Mouse (Mus musculus): ENCODE data around the gene Foxo1.

The Foxo1 gene

DNA sequence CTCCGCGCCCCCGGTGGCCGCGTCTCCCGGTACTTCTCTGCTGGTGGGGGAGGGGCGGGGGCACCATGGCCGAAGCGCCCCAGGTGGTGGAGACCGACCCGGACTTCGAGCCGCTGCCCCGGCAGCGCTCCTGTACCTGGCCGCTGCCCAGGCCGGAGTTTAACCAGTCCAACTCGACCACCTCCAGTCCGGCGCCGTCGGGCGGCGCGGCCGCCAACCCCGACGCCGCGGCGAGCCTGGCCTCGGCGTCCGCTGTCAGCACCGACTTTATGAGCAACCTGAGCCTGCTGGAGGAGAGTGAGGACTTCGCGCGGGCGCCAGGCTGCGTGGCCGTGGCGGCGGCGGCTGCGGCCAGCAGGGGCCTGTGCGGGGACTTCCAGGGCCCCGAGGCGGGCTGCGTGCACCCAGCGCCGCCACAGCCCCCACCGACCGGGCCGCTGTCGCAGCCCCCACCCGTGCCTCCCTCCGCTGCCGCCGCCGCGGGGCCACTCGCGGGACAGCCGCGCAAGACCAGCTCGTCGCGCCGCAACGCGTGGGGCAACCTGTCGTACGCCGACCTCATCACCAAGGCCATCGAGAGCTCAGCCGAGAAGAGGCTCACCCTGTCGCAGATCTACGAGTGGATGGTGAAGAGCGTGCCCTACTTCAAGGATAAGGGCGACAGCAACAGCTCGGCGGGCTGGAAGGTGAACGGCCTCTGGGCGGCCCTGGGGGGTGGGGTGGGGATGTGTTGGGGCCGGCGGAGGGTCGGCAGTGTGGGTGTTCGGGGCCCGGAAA, 789 bp downstream of the Foxo1 start:
- DNase-seq = peak; percentile 70

DNA sequence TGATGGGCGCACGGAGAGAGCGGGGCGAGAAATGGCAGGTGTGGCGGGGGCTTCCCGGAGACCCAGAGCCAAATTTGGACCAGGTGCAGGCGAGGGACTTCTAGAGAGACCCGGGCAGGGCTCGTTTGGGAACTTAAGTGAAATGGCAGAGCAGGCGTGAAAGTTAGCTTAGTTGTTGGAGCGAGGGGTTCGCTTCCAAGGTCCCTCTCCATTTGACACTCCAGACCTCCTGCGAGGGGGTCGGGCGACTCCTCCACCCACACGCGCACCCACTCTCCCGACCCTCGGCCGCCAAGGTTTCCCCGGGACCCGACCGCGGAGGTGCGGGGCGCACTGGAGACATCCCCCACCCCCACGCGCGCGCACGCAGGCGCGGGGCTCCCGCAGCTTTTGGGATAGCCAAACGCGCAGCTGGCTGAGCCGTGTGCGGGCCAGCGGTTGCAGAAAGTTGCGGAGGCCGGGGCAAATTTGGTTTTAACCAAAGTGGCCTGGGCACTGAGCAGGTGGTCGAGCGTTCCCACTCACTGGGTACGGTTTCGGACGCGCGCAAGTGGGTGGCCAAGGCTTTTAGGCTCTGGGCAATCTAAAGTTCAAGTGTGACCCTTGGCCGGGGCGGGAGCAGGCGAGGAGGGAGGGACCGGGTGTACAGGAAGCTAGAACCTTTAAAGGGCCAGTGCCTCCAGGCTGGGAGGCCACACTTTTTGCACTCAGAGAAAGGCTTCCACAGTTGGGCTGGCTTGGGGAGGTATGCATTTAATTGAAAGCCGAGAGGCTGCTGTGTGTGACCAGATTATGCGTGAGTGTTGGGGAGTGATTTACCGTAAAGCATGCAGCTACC, 1.6 kb downstream of the Foxo1 start:
- peak; percentile 57 for DNase-seq

- DNase-seq = no peak
Measured at GRCm38 (mm10) chr3:52270511-52270910, 2.4 kb downstream of the Foxo1 start.

- no peak for DNase-seq
Measured at GRCm38 (mm10) chr3:52271376-52271775, 3.2 kb downstream of the Foxo1 start.

DNA sequence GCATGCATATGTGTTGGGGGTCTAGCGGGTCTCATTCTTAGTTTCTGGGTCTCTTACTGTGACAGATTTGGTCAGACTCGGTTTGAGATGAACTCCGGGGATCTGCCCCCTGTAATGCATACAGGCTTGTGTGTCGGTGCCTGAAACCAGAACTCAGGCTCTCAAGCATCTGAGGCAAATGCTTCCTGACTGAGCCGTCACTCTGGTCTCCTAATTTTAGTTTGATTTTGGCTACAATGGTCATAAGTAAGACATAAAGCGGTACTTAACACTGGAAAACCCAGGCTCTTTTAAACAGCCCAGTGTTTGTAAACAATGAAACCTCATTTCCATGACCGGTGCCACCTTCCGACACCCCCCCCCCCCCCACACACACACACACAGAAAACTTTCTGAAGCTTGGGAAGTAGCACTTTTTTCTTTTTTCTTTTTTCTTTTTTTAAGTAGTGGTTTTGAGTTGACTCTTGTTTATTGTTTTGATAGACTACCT, 4.3 kb downstream of the Foxo1 start:
- no peak for DNase-seq

- DNase-seq = no peak
Measured at GRCm38 (mm10) chr3:52274475-52274874, 6.3 kb downstream of the Foxo1 start.

GRCm38 (mm10) chr3:52275037-52275555, 7.0 kb downstream of the Foxo1 start:
- no peak for DNase-seq

DNA sequence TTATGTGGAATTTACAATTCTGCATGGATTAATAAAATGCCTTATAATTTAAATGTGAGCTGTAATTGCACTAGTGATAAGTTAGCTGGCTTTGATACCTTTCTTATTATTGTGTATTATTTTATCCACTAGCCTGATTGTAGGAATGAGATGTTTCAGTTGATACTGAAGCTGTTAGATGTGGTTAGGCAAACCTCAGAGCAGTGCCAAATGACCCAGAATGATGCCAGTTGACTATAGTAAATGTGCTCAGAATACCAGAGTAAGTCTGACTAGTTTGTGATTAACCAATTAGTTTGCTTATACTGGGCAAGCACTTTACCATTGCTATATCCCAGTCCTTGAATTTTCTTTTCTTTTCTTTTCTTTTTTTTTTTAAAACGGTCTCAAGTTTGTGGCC, 12.5 kb downstream of the Foxo1 start:
- no peak for DNase-seq

DNA sequence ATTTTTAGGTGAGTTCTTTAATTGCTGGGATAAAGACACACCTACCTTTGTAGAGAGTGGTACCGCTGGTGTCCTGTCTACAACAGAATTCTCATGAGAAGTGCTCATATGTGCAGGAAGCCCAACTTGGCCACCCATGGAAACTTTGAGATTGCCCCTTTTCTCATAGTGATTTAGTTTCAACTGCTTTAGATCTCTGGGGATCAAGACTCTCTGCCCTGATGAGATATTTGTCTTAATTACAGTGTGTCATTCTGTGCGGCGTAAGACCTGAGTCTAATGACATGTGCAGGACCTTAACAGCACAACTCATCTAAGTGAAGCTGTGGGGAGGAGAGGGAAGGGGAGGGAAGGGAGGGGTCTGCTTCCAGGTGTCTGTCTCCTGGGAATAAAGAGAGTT, 13.7 kb downstream of the Foxo1 start:
- no peak for DNase-seq

GRCm38 (mm10) chr3:52282369-52282768, 14.2 kb downstream of the Foxo1 start:
- DNase-seq = no peak

DNA sequence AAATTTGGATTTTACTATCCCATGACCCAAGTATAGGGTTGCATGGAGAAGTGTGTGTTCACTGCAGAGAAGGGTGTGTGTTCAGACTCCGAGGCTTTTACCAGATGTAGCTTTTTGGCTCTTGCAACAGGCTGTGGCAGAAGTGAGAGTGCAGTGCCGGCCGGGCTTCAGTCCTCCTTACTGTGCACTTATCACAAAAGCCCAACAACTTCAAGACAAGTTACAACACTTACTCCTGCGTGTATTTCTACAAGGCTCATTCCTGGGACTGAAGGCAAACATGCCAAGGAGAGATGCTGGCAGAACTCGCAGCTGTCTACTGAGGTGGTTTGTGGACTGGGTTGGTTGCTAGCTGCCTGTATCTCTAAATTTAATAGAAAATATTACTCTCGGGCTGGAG, 15.4 kb downstream of the Foxo1 start:
- no peak for DNase-seq

- no peak for DNase-seq
Measured at GRCm38 (mm10) chr3:52290811-52291210, 22.7 kb downstream of the Foxo1 start.

DNA sequence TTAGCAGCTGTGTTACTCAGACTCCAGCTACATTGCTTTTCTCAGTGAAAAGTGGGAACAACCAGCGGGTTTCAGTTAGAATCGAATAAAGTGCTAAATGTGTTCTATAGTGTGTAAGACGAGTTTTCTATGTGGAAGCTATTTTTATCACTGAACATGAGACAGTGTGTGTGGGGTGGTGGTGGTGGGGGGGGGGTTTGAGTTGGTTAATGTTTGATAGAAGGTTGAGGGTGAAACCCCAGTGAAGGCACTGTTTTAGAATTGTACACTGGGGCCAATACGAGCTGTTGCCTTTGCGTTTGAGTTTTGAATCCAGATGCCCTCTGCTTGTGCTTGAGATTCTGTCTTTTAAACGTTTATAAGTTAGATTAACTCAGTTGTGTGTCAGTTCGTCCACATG, 24.4 kb downstream of the Foxo1 start:
- DNase-seq = no peak

GRCm38 (mm10) chr3:52293946-52294345, 25.8 kb downstream of the Foxo1 start:
- DNase-seq = no peak

GRCm38 (mm10) chr3:52295688-52296087, 27.6 kb downstream of the Foxo1 start:
- no peak for DNase-seq

- no peak for DNase-seq
Measured at GRCm38 (mm10) chr3:52296224-52296760, 28.2 kb downstream of the Foxo1 start.

DNA sequence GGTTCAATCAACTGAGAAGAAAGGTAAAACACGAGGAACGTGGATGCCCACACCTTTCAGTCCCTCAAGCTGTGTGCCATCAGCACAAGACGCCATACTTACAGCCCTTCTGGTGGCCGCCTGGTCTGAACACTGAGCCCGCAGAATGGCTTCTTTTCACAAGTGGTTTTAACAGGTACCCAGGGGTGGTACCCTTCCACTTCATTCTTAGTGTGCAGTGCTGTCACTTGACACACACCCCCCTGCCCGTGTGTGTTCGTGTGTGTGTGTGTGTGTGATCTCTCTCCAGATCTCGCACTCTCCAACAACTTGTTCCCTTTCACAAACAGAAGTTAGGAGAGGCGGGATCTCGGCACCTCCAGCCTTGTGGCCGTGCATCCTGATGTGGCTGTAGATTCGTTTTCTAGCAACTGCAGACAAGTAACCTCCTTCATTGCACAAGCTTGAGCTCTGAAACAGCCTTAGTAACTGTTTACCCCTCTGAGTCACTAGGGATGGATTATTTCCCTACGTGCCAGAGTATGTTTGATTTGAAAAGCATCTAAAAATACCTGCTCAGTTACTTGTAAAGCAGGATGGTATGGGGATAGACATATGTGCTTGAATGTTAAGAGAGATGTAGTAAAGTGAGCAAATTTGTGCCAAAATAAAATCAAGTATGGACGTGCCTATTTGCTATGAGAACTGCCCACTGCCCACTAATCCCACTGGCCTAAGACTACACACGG, 29.3 kb downstream of the Foxo1 start:
- DNase-seq = no peak

DNA sequence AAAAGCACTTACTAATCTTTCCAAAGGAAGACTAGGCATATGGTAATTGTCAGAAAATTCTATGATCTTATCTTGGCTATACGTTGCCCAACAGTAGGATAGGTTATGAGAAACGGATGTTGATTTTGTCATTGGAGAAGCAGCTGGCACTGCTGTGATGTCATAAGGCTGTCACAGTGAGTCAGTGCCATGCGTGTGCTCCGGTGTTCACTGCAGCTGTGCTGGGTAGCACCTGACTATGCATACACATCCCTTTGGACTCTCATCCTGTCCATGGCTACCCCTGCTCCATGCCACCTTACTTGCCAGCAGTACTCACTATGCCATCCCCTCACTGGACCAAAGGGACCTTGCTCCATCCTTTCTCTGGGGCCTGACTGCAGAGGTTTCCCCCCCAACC, 30.5 kb downstream of the Foxo1 start:
- no peak for DNase-seq

- DNase-seq = peak; percentile 72
Measured at GRCm38 (mm10) chr3:52299376-52299775, 31.2 kb downstream of the Foxo1 start.

GRCm38 (mm10) chr3:52300517-52300916, 32.4 kb downstream of the Foxo1 start:
- DNase-seq = no peak

GRCm38 (mm10) chr3:52303301-52303700, 35.2 kb downstream of the Foxo1 start:
- no peak for DNase-seq

DNA sequence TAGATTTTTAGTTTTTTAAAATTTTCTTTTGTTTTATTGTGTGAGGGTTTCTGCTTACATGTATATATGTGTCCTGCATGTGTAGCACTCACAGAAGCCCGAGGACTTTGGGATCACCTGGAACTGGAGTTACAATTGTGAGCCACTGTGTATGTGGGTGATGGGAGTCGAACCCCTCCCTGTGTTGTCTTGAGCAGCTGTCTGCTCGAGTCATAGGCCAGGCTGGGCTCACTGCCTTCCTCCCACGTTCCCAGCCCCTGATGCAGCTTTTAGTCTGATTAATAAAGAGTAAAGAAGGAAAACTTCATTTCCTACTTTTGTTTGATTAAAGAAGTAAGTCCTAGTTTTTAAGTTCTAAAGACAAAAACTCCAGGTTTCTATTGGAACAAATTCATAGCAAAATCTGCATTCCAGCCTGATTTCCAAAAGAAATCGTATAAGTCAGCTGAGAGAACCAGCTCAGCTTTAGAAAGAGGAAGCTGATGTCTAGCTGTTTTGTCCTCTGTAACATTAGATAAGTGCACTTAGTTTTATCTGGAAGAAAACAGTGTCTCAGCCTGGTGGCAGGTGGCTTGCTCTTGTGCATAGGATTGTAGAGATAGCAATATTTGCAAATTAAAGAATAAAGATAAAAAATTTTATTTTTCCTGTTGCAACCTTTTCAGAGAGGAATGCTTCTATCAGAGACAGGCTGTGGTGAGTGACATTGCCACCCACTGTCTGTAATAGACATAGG, 40.6 kb downstream of the Foxo1 start:
- no peak for DNase-seq
